Mouse (Mus musculus) CH12.LX (cell line): ENCODE results near the gene G3bp2.
"Not testable (repeated sequence)": the region's sequence is repeated elsewhere in the genome, so short reads cannot be mapped to it uniquely, and the experiment has no call there.

Experiments
- CTCF ChIP-seq, 2 experiments: IDR thresholded peaks in 1 of 2; conservative IDR thresholded peaks in 1 of 2; 2 replicates each; pipeline ENCODE4 v1.5.1; 2011 to 2012; ENCODE audit warnings: low read depth in 2 of 2, low read length in 2 of 2, improper control_type of control experiment in 1 of 2, inconsistent platforms in 1 of 2, mild to moderate bottlenecking in 1 of 2, moderate library complexity in 1 of 2
- PAX5 ChIP-seq: IDR thresholded peaks from 2 replicates; pipeline ENCODE4 v1.6.1; 2012; ENCODE audit warnings: low read length, inconsistent platforms, mixed read lengths
- RAD21 ChIP-seq: IDR thresholded peaks from 2 replicates; pipeline ENCODE4 v1.6.1; 2011; ENCODE audit warnings: low read depth, mild to moderate bottlenecking, low read length, improper control_type of control experiment, moderate library complexity
- SMC3 ChIP-seq: IDR thresholded peaks from 2 replicates; pipeline ENCODE4 v1.6.1; 2011; ENCODE audit warnings: low read depth, low read length, improper control_type of control experiment

GRCm38 (mm10) chr5:92133006-92133405 lies 49.5 kb upstream of the G3bp2 start:
- TF ChIP-seq SMC3; CTCF (conservative IDR thresholded peaks at IDR 0.05 in 1 of 2, IDR thresholded peaks at IDR 0.05 in 1 of 2; ENCODE audit: low read depth in 2 of 2, low read length in 2 of 2); RAD21; PAX5: not testable (repeated sequence)
